Mouse (Mus musculus) urinary bladder, postnatal 25 days (tissue): Measurements from ENCODE around the gene Tgm3.

Source experiments
- DNase-seq: peaks from one replicate; pipeline ENCODE4 v3.0.0; 2022; ENCODE audit warnings: low spot score

Tgm3 gene

GRCm38 (mm10) chr2:130070396-130070795, 58.2 kb downstream of the Tgm3 start:
- no peak for DNase-seq
